Mouse (Mus musculus) brain, embryonic 14.5 days (tissue): Measurements from ENCODE around the gene Upp2.

Source experiments
- CTCF ChIP-seq: fragments of 200-500 bp; IDR thresholded peaks from 2 replicates; pipeline ENCODE4 v1.5.1; 2012; ENCODE audit warnings: inconsistent platforms, mild to moderate bottlenecking, moderate library complexity, borderline replicate concordance; ENCODE audit not compliant: insufficient read depth, insufficient read length; ENCODE audit errors: extremely low read depth
- POLR2A ChIP-seq: fragments of 200-500 bp; IDR thresholded peaks from 2 replicates; pipeline ENCODE4 v1.6.1; 2012; ENCODE audit warnings: mild to moderate bottlenecking, inconsistent platforms, borderline replicate concordance; ENCODE audit not compliant: poor library complexity, insufficient read depth, insufficient read length, severe bottlenecking; ENCODE audit errors: extremely low read depth

DNA sequence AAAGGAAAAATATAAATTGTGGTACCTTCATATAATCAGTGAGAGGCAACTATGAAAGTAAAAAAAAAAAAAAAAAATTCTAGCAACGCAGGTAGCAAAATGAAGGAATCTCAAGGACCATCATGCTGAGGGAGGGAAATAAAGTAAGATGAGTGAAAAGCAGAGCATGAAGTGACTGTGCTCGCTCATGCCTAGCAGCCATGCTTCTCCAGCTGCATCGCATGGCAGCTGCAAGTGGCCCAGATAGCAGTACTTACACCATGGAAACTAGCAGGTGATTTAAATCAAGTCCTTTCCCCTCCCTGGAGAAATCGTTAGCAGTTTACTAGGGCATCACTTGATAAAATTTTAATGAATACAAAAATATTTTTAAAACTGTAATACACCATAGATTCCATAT lies 34.3 kb downstream of the Upp2 start:
- no peak for TF ChIP-seq POLR2A
- no peak for TF ChIP-seq CTCF
